Mouse (Mus musculus) neural tube, embryonic 15.5 days (tissue): Measurements from ENCODE around the gene Ehbp1. TPM values are rescaled to one million over a fixed set of nuclear protein-coding genes. Genes with fewer than 3 reads are reported as not detected.

Experiments used
- ATAC-seq: fragments of 200-750 bp; cut with Nextera tagmentation; 2 replicates; pipeline ENCODE4 v1.8.0; 2017; ENCODE audit warnings: mild to moderate bottlenecking, moderate TSS enrichment, moderate library complexity; ENCODE audit not compliant: low FRiP score
- H3K27ac ChIP-seq: fragments of 300-500 bp; sonication (generic); replicated peaks from 2 replicates; pipeline ENCODE4 v1.5.1; 2015; ENCODE audit warnings: mild to moderate bottlenecking, inconsistent platforms
- H3K27me3 ChIP-seq: fragments of 300-500 bp; sonication (generic); replicated peaks from 2 replicates; pipeline ENCODE4 v1.6.1; 2015; ENCODE audit warnings: inconsistent platforms
- H3K36me3 ChIP-seq: fragments of 300-500 bp; sonication (generic); 2 replicates; pipeline ENCODE4 v1.6.1; 2015; ENCODE audit warnings: inconsistent platforms
- H3K4me1 ChIP-seq: fragments of 300-500 bp; sonication (generic); 2 replicates; pipeline ENCODE4 v1.6.1; 2015; ENCODE audit warnings: inconsistent platforms
- H3K4me2 ChIP-seq: fragments of 300-500 bp; sonication (generic); 2 replicates; pipeline ENCODE4 v1.6.1; 2015; ENCODE audit warnings: inconsistent platforms, mild to moderate bottlenecking, moderate library complexity
- H3K4me3 ChIP-seq: fragments of 300-500 bp; sonication (generic); replicated peaks from 2 replicates; pipeline ENCODE4 v1.5.1; 2015; ENCODE audit warnings: mild to moderate bottlenecking, inconsistent platforms
- H3K9ac ChIP-seq: fragments of 300-500 bp; sonication (generic); replicated peaks from 2 replicates; pipeline ENCODE4 v1.6.1; 2015; ENCODE audit warnings: mild to moderate bottlenecking, inconsistent platforms
- H3K9me3 ChIP-seq: fragments of 300-500 bp; sonication (generic); replicated peaks from 2 replicates; pipeline ENCODE4 v1.6.1; 2016; ENCODE audit warnings: inconsistent platforms
- WGBS: fragments of 180-500 bp; shearing (Covaris S2); methylation state at CpG from one replicate; pipeline ENCODE4 v1.1.7; 2015; ENCODE audit warnings: mixed read lengths; 5-methylcytosine and 5-hydroxymethylcytosine counted together
- polyA plus RNA-seq: library from polyadenylated mRNA; unstranded; fragments of >200 nt; fragmentation: Nextera tagmentation; extraction: Ambion mirVana; gene quantifications from 2 replicates; pipeline ENCODE4 v1.2.1, GENCODE M21; 2015

The Ehbp1 gene
- polyA plus RNA-seq, 1 experiment from 2014 or later, result 21.2 TPM

- Histone ChIP-seq H3K27me3 (peaks cover 86% of the 10 kb centered on the region), H3K4me2 (no peak overlapping the region), H3K9ac (no peak overlapping the region), H3K9me3 (no peaks in the 10 kb centered on the region), H3K27ac (no peak overlapping the region), H3K4me1 (peaks cover 15% of the 10 kb centered on the region), H3K4me3 (no peak overlapping the region), H3K36me3 (0 out of 2 replicates have a peak, but pooled peaks cover 2% of the 10 kb centered on the region)
- WGBS, result 33% methylated on average over 9 of the region's 9 CpGs
- ATAC-seq, result no peak
These were observed 336.7 kb downstream of the Ehbp1 start for GRCm38 (mm10) chr11:22005281-22005870.

- Histone ChIP-seq H3K27me3 (peaks cover 89% of the 10 kb centered on the region), H3K36me3 (0 out of 2 replicates have a peak, but pooled peaks cover 2% of the 10 kb centered on the region), H3K4me2 (no peak overlapping the region), H3K9me3 (no peaks in the 10 kb centered on the region), H3K4me1 (peaks cover 15% of the 10 kb centered on the region), H3K27ac (no peak overlapping the region), H3K4me3 (no peak overlapping the region), H3K9ac (no peak overlapping the region)
- ATAC-seq, result no peak
- WGBS, result 4% methylated on average over 17 of the region's 18 CpGs
These were observed 337.7 kb downstream of the Ehbp1 start for GRCm38 (mm10) chr11:22004331-22004841.

GRCm38 (mm10) chr11:22003341-22003981, 338.6 kb downstream of the Ehbp1 start:
- H3K4me2 ChIP-seq, result no peak overlapping the region
- H3K9ac ChIP-seq, result no peak overlapping the region
- under 1% methylated on average over 31 of the region's 31 CpGs for WGBS
- no peak overlapping the region for H3K4me3 ChIP-seq
- ATAC-seq, result no peak
- no peaks in the 10 kb centered on the region for H3K9me3 ChIP-seq
- H3K27me3 ChIP-seq, result peaks cover 94% of the 10 kb centered on the region
- H3K27ac ChIP-seq, result no peak overlapping the region
- peaks cover 15% of the 10 kb centered on the region for H3K4me1 ChIP-seq
- H3K36me3 ChIP-seq, result 0 out of 2 replicates have a peak, but pooled peaks cover 2% of the 10 kb centered on the region

GRCm38 (mm10) chr11:22002783-22003340, 339.2 kb downstream of the Ehbp1 start, which contains the start of gene Otx1:
Gene Otx1, minus strand, starts transcription at chr11:22002897.
- peaks cover 94% of the 10 kb centered on the region for H3K27me3 ChIP-seq
- no peak for ATAC-seq
- peaks cover 15% of the 10 kb centered on the region for H3K4me1 ChIP-seq
- H3K27ac ChIP-seq, result no peak within 1 kb of the TSS
- H3K4me2 ChIP-seq, result peak within 1 kb of the TSS; percentile 57
- peak within 1 kb of the TSS; percentile 32 for H3K4me3 ChIP-seq
- no peak within 1 kb of the TSS for H3K9ac ChIP-seq
- under 1% methylated on average over 34 of the region's 34 CpGs for WGBS
- H3K36me3 ChIP-seq, result 0 out of 2 replicates have a peak, but pooled peaks cover 2% of the 10 kb centered on the region
- H3K9me3 ChIP-seq, result no peaks in the 10 kb centered on the region

GRCm38 (mm10) chr11:22002062-22002782, 339.9 kb downstream of the Ehbp1 start:
- ATAC-seq, result no peak
- Histone ChIP-seq H3K9ac (no peak overlapping the region), H3K27me3 (peaks cover 94% of the 10 kb centered on the region), H3K4me1 (peaks cover 15% of the 10 kb centered on the region), H3K4me2 (peak overlapping the region; percentile 57), H3K9me3 (no peaks in the 10 kb centered on the region), H3K27ac (no peak overlapping the region), H3K36me3 (0 out of 2 replicates have a peak, but pooled peaks cover 2% of the 10 kb centered on the region), H3K4me3 (peak overlapping the region; percentile 32)
- under 1% methylated on average over 33 of the region's 34 CpGs for WGBS

GRCm38 (mm10) chr11:22001321-22002061, 340.6 kb downstream of the Ehbp1 start:
- 1% methylated on average over 59 of the region's 59 CpGs for WGBS
- 0 out of 2 replicates have a peak, but pooled peaks cover 2% of the 10 kb centered on the region for H3K36me3 ChIP-seq
- H3K4me1 ChIP-seq, result peaks cover 20% of the 10 kb centered on the region
- H3K27me3 ChIP-seq, result peaks cover 94% of the 10 kb centered on the region
- no peak overlapping the region for H3K27ac ChIP-seq
- no peak overlapping the region for H3K9ac ChIP-seq
- peak overlapping the region; percentile 57 for H3K4me2 ChIP-seq
- peak; percentile 24; the same call in 1 of the 2 replicates for ATAC-seq
- no peaks in the 10 kb centered on the region for H3K9me3 ChIP-seq
- H3K4me3 ChIP-seq, result peak overlapping the region; percentile 32

- no peak overlapping the region for H3K27ac ChIP-seq
- peak overlapping the region; percentile 57 for H3K4me2 ChIP-seq
- WGBS, result 1% methylated on average over 47 of the region's 48 CpGs
These were observed 341.6 kb downstream of the Ehbp1 start for GRCm38 (mm10) chr11:22000316-22001076.

GRCm38 (mm10) chr11:21999396-22000315, 342.4 kb downstream of the Ehbp1 start:
- Histone ChIP-seq H3K36me3 (no peaks in the 10 kb centered on the region), H3K4me3 (no peak overlapping the region), H3K27me3 (peaks cover 94% of the 10 kb centered on the region), H3K4me1 (peaks cover 24% of the 10 kb centered on the region), H3K9me3 (no peaks in the 10 kb centered on the region), H3K9ac (no peak overlapping the region), H3K4me2 (no peak overlapping the region), H3K27ac (no peak overlapping the region)
- ATAC-seq, result no peak
- 3% methylated on average over 31 of the region's 31 CpGs for whole genome bisulfite sequencing

More at GRCm38 (mm10) chr11:22000316-22001076, 341.6 kb downstream of the Ehbp1 start:
- Histone ChIP-seq H3K36me3 (no peaks in the 10 kb centered on the region), H3K9me3 (no peaks in the 10 kb centered on the region), H3K27me3 (peaks cover 94% of the 10 kb centered on the region), H3K4me3 (no peak overlapping the region; the same call in 1 of the 2 replicates), H3K4me1 (peaks cover 24% of the 10 kb centered on the region), H3K9ac (no peak overlapping the region)
- no peak for ATAC-seq

GRCm38 (mm10) chr11:21998141-21999047, 343.7 kb downstream of the Ehbp1 start:
- ATAC-seq, result no peak
- WGBS, result 3% methylated on average over 32 of the region's 32 CpGs
- no peaks in the 10 kb centered on the region for H3K9me3 ChIP-seq
- no peaks in the 10 kb centered on the region for H3K36me3 ChIP-seq
- H3K9ac ChIP-seq, result no peak overlapping the region
- H3K4me3 ChIP-seq, result no peak overlapping the region
- no peak overlapping the region for H3K27ac ChIP-seq
- H3K4me2 ChIP-seq, result no peak overlapping the region
- peaks cover 94% of the 10 kb centered on the region for H3K27me3 ChIP-seq
- peaks cover 20% of the 10 kb centered on the region for H3K4me1 ChIP-seq
